Mouse (Mus musculus) brain, embryonic 14.5 days (tissue): ENCODE measurements around the gene Cox6b1. TPM values are rescaled to one million over a fixed set of nuclear protein-coding genes. Genes with fewer than 3 reads are reported as not detected.

Experiments
- DNase-seq: peaks from one replicate; pipeline ENCODE4 v3.0.0-alpha.2; 2011; ENCODE audit warnings: low read depth
- CTCF ChIP-seq: fragments of 200-500 bp; IDR thresholded peaks from 2 replicates; pipeline ENCODE4 v1.5.1; 2012; ENCODE audit warnings: inconsistent platforms, mild to moderate bottlenecking, moderate library complexity, borderline replicate concordance; ENCODE audit not compliant: insufficient read depth, insufficient read length; ENCODE audit errors: extremely low read depth
- POLR2A ChIP-seq: fragments of 200-500 bp; IDR thresholded peaks from 2 replicates; pipeline ENCODE4 v1.6.1; 2012; ENCODE audit warnings: mild to moderate bottlenecking, inconsistent platforms, borderline replicate concordance; ENCODE audit not compliant: poor library complexity, insufficient read depth, insufficient read length, severe bottlenecking; ENCODE audit errors: extremely low read depth
- polyA plus RNA-seq: library from polyadenylated mRNA; depleted of rRNA; stranded (reverse); fragments of >200 nt; gene quantifications from 2 replicates; pipeline ENCODE4 v1.2.3, GENCODE M21; 2012

Gene Cox6b1
- polyA plus RNA-seq, 1 experiment: 823 TPM

DNA sequence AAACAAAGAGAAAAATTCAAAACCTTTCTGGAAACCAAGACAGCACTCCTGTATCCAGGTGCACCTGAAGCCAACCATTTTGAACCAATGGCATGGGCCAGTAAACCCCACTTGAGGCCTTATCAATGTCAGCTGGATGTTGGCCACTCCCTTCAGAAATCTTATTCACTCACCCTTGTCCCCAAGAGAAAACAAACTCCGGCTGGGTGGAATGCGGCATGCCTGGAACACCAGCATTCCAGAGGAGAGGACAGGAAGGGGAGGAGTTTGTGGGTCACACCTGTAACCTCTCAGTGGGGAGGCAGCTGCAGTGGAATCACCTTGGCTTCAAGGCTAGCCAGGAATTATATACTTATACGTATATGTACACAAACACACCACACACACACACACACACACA is 23.4 kb downstream of the Cox6b1 start:
- TF ChIP-seq CTCF: no peak
- TF ChIP-seq POLR2A: no peak
- no peak for DNase-seq

DNA sequence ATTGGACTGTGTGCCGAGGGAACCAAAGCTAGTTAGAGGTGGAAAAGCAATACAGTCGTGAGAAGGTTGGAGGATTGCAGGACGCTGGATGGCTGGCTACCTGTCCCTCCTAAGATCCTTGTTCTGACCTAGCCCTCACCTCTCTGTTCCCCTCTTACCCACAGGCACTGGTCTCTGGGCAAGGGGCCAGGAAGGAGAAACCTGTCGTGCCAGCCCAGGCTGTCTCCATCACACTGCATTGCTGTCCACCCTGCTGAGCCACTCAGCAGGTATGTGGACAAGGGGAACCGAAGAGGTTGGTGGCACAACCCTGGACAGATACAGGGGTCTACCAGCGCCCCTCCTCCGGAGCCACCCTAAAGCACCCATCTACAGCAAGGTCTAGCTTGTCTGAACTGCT is 25.3 kb downstream of the Cox6b1 start:
- no peak for DNase-seq
- no peak for TF ChIP-seq POLR2A
- TF ChIP-seq CTCF: no peak

DNA sequence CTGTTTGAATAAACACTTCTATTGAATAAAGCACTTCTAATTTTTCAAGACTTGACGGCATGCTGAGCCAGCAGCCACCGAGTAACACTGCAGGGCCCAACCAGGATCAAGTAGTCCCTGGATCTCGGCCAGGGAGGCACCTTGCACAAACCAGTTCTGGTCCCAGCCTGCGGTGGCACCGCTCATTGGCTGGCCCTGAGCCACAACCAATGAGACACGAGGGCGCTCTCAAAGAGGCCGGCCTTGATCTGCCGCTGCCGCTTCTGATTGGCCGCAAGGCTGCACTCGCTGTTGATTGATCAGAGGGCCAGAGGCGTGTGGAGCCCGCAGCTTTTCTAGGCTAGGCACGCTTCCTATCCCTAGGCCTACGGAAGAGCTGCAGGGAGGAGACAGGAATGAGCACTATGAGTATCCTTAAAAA is 26.0 kb downstream of the Cox6b1 start:
- DNase-seq: peak; percentile 99
- TF ChIP-seq POLR2A (no peak), CTCF (no peak)

DNA sequence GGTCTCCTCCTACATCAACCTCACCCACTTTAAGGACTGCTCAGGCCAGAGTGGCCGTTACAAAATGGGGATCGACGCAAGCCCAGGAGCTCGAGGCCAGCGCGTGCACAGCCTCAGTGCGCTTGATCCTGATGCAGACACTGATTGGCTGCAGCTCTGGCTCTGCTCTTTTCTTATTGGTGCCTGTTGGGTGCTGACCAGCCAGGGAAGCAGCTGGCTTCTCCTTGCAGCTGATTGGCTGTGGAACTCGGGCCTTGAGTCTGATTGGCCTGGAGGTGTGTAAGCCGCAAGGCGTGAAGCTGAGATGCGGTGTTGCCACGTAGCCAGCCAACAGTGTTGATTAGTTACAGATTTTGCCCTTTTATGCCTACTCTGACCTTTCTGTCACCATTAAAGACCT is 27.2 kb downstream of the Cox6b1 start, which contains the start of gene Zbtb32:
Zbtb32 (minus strand) TSS at position 124 of the 400 bp plus-strand sequence.
- DNase-seq: no peak
- TF ChIP-seq POLR2A (no peak), CTCF (no peak)

DNA sequence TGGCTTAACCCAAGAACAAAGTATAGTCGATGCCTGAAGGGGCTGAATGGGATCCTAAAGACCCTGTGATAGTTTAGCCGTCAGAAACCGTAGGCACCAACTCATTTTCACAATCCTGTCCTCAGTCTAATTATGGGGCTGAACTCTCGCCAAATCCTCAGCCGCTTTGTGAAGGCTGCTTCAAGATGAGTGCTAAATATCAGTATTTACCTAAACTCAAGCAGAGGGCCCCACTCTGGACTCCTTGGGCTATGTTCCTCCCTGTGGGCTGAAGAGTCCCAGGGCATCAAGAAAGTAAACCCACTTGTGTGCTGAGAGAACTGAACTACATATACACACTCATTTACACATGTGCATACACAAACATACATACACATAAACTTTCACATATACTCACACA is 29.1 kb downstream of the Cox6b1 start:
- TF ChIP-seq POLR2A (no peak), CTCF (no peak)
- DNase-seq: no peak

DNA sequence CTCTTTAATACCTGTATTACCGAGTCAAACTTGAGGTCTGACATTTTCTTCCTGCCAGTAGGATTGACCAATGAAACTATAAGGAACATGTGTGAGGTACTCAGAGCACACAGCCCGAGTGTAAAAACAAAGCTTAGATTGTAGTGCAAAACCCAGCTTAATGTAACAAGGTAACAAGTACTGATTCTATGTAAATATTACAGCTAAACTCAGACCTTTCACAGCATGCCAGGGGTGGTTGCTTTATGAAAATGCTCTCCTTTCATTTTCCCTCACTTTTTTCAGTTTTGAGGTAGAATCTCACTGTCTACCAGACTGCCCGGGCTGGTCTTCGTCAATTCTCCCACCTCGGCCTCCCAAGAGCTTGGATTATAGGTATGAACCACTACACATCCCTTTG is 29.9 kb downstream of the Cox6b1 start:
- DNase-seq: no peak
- TF ChIP-seq CTCF: no peak

DNA sequence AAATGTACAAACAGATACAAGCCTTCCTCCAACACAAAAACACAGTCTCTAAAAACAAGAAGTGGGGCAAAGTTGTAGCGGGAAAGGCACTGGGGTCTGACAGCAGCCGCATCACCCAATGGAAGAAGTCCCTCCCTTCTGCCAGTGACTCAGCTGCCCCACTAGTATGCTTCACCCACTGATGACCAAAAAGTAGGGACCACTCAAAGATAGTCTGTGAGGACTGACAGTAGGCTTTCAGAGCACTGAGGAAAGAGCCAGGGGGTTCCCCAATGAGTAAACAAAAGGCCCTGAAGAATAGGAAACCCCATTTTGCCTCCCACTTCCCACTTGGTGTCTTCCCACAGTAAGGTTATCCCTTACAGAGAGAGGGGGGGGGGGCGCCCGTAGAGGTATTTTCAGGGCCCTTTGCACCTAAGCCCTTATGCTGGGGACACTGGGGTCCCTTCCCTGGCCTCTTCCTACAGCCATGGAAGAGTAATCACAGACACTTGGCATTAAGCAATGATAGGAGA is 31.4 kb downstream of the Cox6b1 start:
- TF ChIP-seq CTCF (no peak), POLR2A (no peak)
- no peak for DNase-seq

DNA sequence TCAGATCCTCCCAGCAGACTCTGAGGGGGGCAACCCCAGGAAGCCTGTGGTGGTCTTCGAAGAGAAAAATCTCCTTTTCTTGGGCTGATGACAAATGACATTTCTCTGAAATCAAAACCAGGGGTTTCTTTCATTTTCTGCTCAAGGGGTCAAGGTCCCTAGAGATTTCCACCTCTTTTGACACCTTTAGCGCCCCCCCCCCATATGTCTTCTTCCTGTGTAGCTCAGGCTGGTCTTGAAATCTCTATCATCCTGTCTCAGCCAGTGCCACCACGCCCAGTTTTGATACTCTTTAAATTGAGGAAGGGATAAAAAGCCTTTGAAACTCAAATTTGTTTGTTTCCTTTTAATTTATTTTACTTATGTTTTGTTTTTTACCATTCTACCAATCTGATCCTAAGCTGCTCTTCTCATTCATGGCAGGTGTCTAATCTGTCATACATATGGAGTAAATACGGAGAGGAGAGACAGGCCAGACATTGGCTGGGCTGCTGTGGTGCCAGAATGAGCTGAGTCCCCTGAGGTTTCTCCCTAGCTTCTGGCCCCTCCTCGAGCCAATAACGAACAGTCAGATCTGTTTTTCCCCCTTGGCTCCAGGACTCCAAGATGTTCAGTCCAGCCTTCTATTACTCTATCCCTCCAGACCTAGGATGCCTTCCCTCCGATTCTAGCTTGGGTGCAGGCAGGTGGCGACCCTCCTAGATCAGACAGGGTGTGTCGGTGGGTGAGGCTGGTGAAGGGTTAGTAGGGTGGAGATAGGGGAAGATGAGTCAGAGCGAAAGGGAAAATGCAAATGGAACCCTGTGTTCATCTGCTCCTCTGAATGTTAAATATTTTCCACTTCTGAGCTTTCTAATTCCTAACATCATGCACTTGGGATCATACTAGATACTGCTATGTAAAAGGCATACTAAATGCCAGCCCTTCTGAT is 32.1 kb downstream of the Cox6b1 start:
- TF ChIP-seq CTCF: no peak
- no peak for TF ChIP-seq POLR2A
- no peak for DNase-seq

DNA sequence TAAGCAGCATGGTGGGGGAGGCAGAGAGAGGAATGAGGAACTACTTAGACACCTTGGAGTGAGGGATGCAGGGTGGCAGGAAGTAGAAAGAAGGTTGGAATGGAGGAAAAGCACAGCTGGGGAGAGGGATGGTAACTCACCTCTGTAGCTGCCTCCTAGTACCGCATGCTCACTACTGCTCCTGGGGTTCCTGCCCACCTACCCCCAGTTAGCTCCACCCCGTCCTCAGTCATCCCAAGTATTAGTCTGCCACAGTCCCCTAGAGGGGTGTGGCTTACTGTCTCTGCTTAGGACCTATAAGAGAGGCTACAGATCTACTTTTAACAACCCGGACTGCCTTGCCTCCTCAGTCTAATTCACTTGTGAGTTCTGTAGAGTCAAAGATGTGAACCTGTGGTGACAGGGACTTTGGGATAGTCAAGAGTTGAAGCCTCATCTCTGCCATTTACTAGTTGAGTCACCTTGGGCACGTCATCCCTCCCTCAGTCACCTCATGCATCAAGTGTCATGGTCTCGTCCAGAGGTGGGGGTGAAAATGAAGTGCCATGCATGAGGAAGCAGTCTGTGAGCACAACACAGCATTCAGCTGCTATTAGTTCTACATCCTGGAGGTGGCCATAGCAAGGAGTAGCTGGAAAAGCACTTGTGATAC is 33.1 kb downstream of the Cox6b1 start:
- no peak for DNase-seq
- TF ChIP-seq POLR2A (no peak), CTCF (no peak)

DNA sequence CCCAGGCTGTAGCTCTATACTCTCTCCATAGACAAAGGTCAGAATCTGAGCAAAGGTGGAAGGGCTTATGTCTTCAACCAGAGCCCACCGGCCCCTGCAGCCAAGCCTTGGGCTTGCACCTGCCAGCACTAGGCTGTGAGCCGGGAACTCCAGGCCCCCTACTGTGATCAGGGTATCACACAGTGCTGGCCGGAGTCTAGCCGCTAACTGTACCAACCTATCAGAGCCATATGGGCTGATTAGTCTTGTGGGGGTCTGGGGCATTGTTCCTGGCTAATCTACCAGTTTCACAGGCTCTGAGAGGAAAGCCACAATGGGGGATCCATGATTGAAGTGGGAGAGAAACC is 34.4 kb downstream of the Cox6b1 start:
- peak; percentile 9 for DNase-seq
- TF ChIP-seq POLR2A (no peak), CTCF (no peak)

DNA sequence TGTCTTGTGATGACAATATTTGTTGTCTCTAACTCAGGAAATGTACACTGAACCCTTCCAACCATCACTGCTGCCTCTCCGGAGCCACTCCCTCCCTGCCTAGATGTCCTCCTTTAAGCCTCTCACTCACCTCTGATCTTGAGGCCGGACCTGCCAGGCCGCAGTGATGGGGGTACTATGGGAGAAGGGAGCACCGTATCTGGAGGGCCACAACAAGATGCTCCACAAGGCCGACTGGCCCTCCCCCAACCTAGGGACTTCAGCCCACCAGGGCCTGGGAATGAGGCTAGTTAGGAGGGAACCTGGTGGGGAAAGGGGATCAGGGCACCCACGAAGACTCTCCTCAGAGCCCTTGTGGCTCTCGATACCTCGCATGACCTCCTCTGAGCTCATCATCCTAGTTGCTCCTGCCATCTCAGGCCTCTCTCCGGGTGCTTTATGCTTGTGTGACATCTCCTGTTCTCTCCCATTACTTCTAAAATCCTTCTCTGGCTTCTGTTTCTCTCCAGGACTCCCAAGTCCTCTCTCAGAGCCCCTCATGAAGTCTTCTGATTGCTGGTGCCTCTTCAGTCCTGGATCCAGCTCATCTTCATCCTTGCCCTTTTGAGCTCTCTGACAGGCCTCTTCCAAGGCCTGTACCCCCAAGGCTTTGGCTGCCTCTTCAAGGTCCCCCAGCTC is 34.9 kb downstream of the Cox6b1 start:
- TF ChIP-seq CTCF: no peak
- TF ChIP-seq POLR2A: no peak
- no peak for DNase-seq
